ENCODE assay signal across 26 mouse cellular contexts in the genomic region with DNA sequence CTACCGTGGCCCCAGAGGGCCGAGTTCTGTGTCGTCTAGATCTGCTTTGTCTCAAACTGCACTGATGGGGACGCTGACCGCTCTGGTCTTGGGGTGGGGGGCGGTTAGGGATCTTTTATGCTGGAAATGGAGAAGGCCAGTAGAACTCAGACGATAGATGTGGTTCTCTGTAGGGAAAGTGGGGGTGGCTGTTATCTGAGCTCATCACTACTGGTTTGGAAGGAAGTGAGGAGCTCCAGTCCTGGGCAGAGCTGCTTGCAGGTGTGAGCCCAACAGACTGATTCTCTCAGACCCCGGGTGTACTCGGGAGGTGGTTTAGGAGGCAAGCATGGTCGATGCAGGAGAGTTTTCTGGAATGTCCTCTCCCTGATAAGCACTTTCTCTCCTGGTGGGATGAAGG.
DNase-seq lines count a peak whose midpoint lies in the region; ATAC-seq and TF ChIP-seq lines count a peak whose summit lies in the region.
"Had no signal": no experiment of that assay in that cellular context is flagged by ENCODE, and none has a peak within 500 bp of the region (broad histone marks: within the 10 kb centered on the region; RNA-seq: fewer than 3 reads in every experiment).

No protein-coding gene starts in this region.

- peak overlapping the region; percentile 76 for H3K27ac ChIP-seq in hindbrain, embryonic 10.5 days
- no peak overlapping the region for H3K27ac ChIP-seq in hindbrain, postnatal 0 days
- peak overlapping the region; percentile 46; the same call in 1 of the 2 replicates for H3K27ac ChIP-seq in layer of hippocampus, adult 2 months
- H3K27ac ChIP-seq: embryonic facial prominence, embryonic 12.5 days; hindbrain, embryonic 15.5 days; intestine, embryonic 15.5 days; liver, embryonic 12.5 days; midbrain, embryonic 13.5 days; stomach, postnatal 0 days had no signal

- 89% methylated on average over 10 of the region's 10 CpGs for WGBS in hindbrain, embryonic 10.5 days
- WGBS in hindbrain, postnatal 0 days: 86% methylated on average over 10 of the region's 10 CpGs

- no peak for DNase-seq in hindbrain, embryonic 10.5 days (ENCODE audit: low spot score)
- no peak for DNase-seq in hindbrain, postnatal 0 days (ENCODE audit: low spot score)
- no peak for DNase-seq in layer of hippocampus, adult 2 months (ENCODE audit: low spot score in 2 of 2)
- no peak for DNase-seq in layer of hippocampus, postnatal 10 days (ENCODE audit: low spot score in 2 of 2)
- DNase-seq in thymus, postnatal 25 days: peak; percentile 37
- DNase-seq in thymus, postnatal 4 days: no peak
- DNase-seq in naive thymus-derived CD4-positive, alpha-beta T cell, adult 2 months (ENCODE audit: low read depth): peak; percentile 48
- DNase-seq: cerebellum, adult 11 months; cerebellum, adult 9-10 months; embryo, embryonic 11 days; forebrain, postnatal 0 days; kidney, adult 8-10 months; kidney, postnatal 14 days; liver, postnatal 0 days; right cerebral cortex, postnatal 4 days; thymus, adult 2 months had no signal

- no peak overlapping the region for H3K4me2 ChIP-seq in hindbrain, postnatal 0 days (ENCODE audit: low read depth, low read length)
- H3K4me2 ChIP-seq: embryonic facial prominence, embryonic 12.5 days; heart, embryonic 13.5 days; hindbrain, embryonic 15.5 days; intestine, embryonic 15.5 days; liver, embryonic 12.5 days; midbrain, embryonic 13.5 days had no signal

- no peak overlapping the region for H3K4me3 ChIP-seq in hindbrain, embryonic 10.5 days
- H3K4me3 ChIP-seq in hindbrain, postnatal 0 days (ENCODE audit: low read length): no peak overlapping the region
- no peak overlapping the region for H3K4me3 ChIP-seq in layer of hippocampus, adult 2 months
- H3K4me3 ChIP-seq: embryonic facial prominence, embryonic 12.5 days; heart, embryonic 13.5 days; hindbrain, embryonic 15.5 days; intestine, embryonic 15.5 days; liver, embryonic 12.5 days; midbrain, embryonic 13.5 days had no signal

- ATAC-seq in hindbrain, postnatal 0 days: no peak
- ATAC-seq in megakaryocyte-erythroid progenitor cell, adult 5-6 weeks (replicated peaks; ENCODE audit: low FRiP score, low TSS enrichment, poor library complexity, severe bottlenecking): no peak
- ATAC-seq: forebrain, postnatal 0 days; intestine, embryonic 15.5 days; liver, embryonic 12.5 days; liver, postnatal 0 days; midbrain, embryonic 13.5 days; Patski had no signal

- H3K27me3 ChIP-seq in hindbrain, embryonic 10.5 days (ENCODE audit: insufficient read depth, poor library complexity, severe bottlenecking): no peaks in the 10 kb centered on the region
- no peaks in the 10 kb centered on the region for H3K27me3 ChIP-seq in hindbrain, postnatal 0 days (ENCODE audit: insufficient read depth, low read length)
- H3K27me3 ChIP-seq: CH12.LX; embryonic facial prominence, embryonic 12.5 days; heart, embryonic 13.5 days; hindbrain, embryonic 15.5 days; intestine, embryonic 15.5 days; liver, embryonic 12.5 days; midbrain, embryonic 13.5 days; Patski had no signal

- H3K9ac ChIP-seq in hindbrain, postnatal 0 days (replicated peaks; ENCODE audit: low read length): no peak overlapping the region
- H3K9ac ChIP-seq: embryonic facial prominence, embryonic 12.5 days; forebrain, postnatal 0 days; heart, embryonic 13.5 days; hindbrain, embryonic 15.5 days; intestine, embryonic 15.5 days; liver, embryonic 12.5 days; liver, postnatal 0 days; midbrain, embryonic 13.5 days had no signal

- H3K9me3 ChIP-seq in hindbrain, embryonic 10.5 days: no peaks in the 10 kb centered on the region
- H3K9me3 ChIP-seq in hindbrain, postnatal 0 days (ENCODE audit: low read length): no peaks in the 10 kb centered on the region
- H3K9me3 ChIP-seq: embryonic facial prominence, embryonic 12.5 days; heart, embryonic 13.5 days; hindbrain, embryonic 15.5 days; intestine, embryonic 15.5 days; liver, embryonic 12.5 days; midbrain, embryonic 13.5 days had no signal

- no peak for TF ChIP-seq CTCF in hindbrain, postnatal 0 days (IDR thresholded peaks at IDR 0.05; ENCODE audit: low read depth)
- no peak for TF ChIP-seq CTCF in layer of hippocampus, adult 2 months (conservative IDR thresholded peaks at IDR 0.05)

- peaks cover 60% of the 10 kb centered on the region for H3K4me1 ChIP-seq in hindbrain, embryonic 10.5 days (replicated peaks)
- H3K4me1 ChIP-seq in hindbrain, postnatal 0 days (ENCODE audit: insufficient read depth, low read length): 0 out of 2 replicates have a peak, but pooled peaks cover 12% of the 10 kb centered on the region

- no peaks in the 10 kb centered on the region for H3K36me3 ChIP-seq in hindbrain, embryonic 10.5 days
- no peaks in the 10 kb centered on the region for H3K36me3 ChIP-seq in hindbrain, postnatal 0 days (ENCODE audit: insufficient read depth, low read length)
- H3K36me3 ChIP-seq: embryonic facial prominence, embryonic 12.5 days; heart, embryonic 13.5 days; hindbrain, embryonic 15.5 days; intestine, embryonic 15.5 days; liver, embryonic 12.5 days; midbrain, embryonic 13.5 days had no signal

Comparison
In these comparisons a context has a peak if more than half of its experiments do, and no peak if none do; other contexts are left out.
1. DNase-seq: peak in thymus, postnatal 25 days (single experiment) and naive thymus-derived CD4-positive, alpha-beta T cell, adult 2 months (single experiment); none in hindbrain, embryonic 10.5 days (single experiment), hindbrain, postnatal 0 days (single experiment), layer of hippocampus, adult 2 months (0 of 2), layer of hippocampus, postnatal 10 days (0 of 2) and thymus, postnatal 4 days (single experiment).